Mouse (Mus musculus) ES-Bruce4 (cell line): ENCODE results near the gene Dlst.
"Not testable (repeated sequence)": the region's sequence is repeated elsewhere in the genome, so short reads cannot be mapped to it uniquely, and the experiment has no call there.

Source experiments
- CTCF ChIP-seq: IDR thresholded peaks from one replicate; pipeline ENCODE4 v1.8.1; 2011; ENCODE audit warnings: low read depth, low read length
- EP300 ChIP-seq: IDR thresholded peaks from 2 replicates; pipeline ENCODE4 v1.6.1; 2011; ENCODE audit warnings: low read depth, low read length; ENCODE audit not compliant: insufficient read depth
- POLR2A ChIP-seq: IDR thresholded peaks from one replicate; pipeline ENCODE4 v1.8.1; 2011; ENCODE audit warnings: low read length; ENCODE audit not compliant: insufficient read depth

DNA sequence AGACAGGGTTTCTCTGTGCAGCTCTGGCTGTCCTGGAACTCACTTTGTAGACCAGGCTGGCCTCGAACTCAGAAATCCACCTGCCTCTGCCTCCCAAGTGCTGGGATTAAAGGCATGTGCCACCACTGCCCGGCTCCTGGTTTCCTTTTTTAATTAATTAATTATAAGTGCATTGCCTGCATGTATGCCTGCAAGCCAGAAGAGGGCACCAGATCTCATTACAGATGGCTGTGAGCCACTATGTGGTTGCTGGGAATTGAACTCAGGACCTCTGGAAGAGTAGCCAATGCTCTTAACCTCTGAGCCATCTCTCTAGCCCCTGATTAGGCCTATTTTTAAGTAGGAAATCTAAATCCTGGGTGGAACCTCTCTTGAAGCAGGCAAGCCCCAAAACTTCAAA lies 33.6 kb downstream of the Dlst start:
- not testable (repeated sequence) for TF ChIP-seq POLR2A, CTCF, EP300
